Mouse (Mus musculus) lung, postnatal 0 days (tissue): ENCODE results near the gene Rgs6.

Source experiments
- CTCF ChIP-seq: IDR thresholded peaks from 2 replicates; pipeline ENCODE4 v1.5.1; 2016; ENCODE audit warnings: antibody characterized with exemption, mild to moderate bottlenecking
- EP300 ChIP-seq: IDR thresholded peaks from 2 replicates; pipeline ENCODE4 v1.6.1; 2016; ENCODE audit warnings: antibody characterized with exemption, mild to moderate bottlenecking, control low read depth

DNA sequence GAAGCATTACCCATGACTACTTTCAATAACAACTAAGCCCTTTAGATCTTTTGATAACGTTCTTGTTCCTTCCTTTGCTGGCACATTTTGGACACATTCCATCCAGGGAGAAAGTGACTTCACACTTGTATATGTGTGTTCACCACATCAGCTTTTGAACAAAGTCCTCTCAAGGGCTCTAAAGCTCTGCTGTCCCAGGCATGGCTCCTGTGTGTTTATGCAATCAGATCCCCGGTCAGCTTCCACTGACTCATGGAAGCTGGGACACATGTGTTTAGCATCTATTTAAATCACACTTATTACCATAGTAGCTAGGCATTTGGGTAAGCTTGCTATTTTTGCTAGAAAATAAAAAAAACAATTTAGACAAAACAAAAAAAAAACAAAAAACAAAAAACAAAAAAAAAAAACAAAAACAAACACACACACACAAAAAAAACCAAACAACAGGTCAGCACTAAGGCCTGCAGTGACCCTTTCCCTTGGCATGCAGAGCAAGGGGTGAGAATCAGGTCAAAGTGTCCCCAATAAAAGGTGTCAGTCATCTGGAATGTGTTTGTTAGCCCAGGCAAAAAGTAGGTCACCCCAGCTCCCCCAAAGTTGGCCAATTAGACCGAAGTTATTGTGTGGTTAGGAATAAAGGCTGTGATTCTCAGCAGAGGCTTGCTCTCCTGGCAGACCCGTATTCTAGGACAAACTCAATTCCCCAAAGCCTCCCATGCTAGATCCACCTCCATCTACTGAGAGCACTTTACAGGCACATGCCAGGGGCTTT is 267.4 kb downstream of the Rgs6 start:
- TF ChIP-seq CTCF (no peak), EP300 (no peak)
